Mouse (Mus musculus): Measurements from ENCODE around the gene Elane.

DNA sequence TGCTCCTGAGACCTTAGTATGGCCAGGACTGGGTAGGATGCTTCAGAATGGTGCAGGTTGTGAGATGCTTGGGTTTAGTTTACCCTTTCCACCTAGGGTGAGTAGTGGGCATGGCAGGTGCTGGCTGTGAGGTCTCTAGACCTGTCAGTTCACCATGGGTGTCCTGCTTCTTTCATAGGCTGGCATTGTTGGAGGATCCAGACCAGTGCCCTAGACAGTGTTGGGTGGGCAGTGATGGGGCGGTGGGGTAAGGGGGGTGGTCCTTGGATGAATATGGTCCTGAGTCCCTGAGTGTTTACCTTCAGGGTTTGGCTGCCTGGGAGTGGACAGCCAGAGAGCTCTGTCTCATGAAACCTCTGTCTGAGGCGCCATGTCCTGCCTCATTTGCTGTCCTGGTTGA lies 28.2 kb upstream of the Elane start:
- no peak for TF ChIP-seq CTCF (IDR thresholded peaks at IDR 0.05; ENCODE audit: low read depth)
- no peak for TF ChIP-seq EP300 (IDR thresholded peaks at IDR 0.05; ENCODE audit: low read depth)

Data from liver, postnatal 0 days (tissue).